Mouse (Mus musculus) forebrain, embryonic 12.5 days (tissue): ENCODE data around the gene Sprr1a. TPM values are rescaled to one million over a fixed set of nuclear protein-coding genes. Genes with fewer than 3 reads are reported as not detected.
"Not testable (repeated sequence)": the region's sequence is repeated elsewhere in the genome, so short reads cannot be mapped to it uniquely, and the experiment has no call there.

Experiments
- ATAC-seq: fragments of 200-750 bp; cut with Nextera tagmentation; 2 replicates; pipeline ENCODE4 v1.8.0; 2017; ENCODE audit warnings: moderate TSS enrichment; ENCODE audit not compliant: low FRiP score
- H3K27ac ChIP-seq: fragments of 300-500 bp; sonication (generic); 2 replicates; pipeline ENCODE4 v1.5.1; 2016; ENCODE audit warnings: mild to moderate bottlenecking
- H3K27me3 ChIP-seq: fragments of 300-500 bp; sonication (generic); 2 replicates; pipeline ENCODE4 v1.6.1; 2016; ENCODE audit warnings: mild to moderate bottlenecking
- H3K36me3 ChIP-seq: fragments of 300-500 bp; sonication (generic); replicated peaks from 2 replicates; pipeline ENCODE4 v1.6.1; 2016; ENCODE audit warnings: mild to moderate bottlenecking
- H3K4me1 ChIP-seq: fragments of 300-500 bp; sonication (generic); 2 replicates; pipeline ENCODE4 v1.6.1; 2016
- H3K4me2 ChIP-seq: fragments of 300-500 bp; sonication (generic); 2 replicates; pipeline ENCODE4 v1.6.1; 2016; ENCODE audit warnings: mild to moderate bottlenecking, moderate library complexity
- H3K4me3 ChIP-seq: fragments of 300-500 bp; sonication (generic); replicated peaks from 2 replicates; pipeline ENCODE4 v1.5.1; 2016; ENCODE audit warnings: mild to moderate bottlenecking
- H3K9ac ChIP-seq: fragments of 300-500 bp; sonication (generic); 2 replicates; pipeline ENCODE4 v1.6.1; 2016; ENCODE audit warnings: mild to moderate bottlenecking
- H3K9me3 ChIP-seq: fragments of 300-500 bp; sonication (generic); 2 replicates; pipeline ENCODE4 v1.6.1; 2016
- WGBS: fragments of 180-500 bp; shearing (Covaris S2); methylation state at CpG from one replicate; pipeline ENCODE4 v1.1.7; 2016; 5-methylcytosine and 5-hydroxymethylcytosine counted together
- polyA plus RNA-seq: library from polyadenylated mRNA; unstranded; fragments of >200 nt; fragmentation: Nextera tagmentation; extraction: Ambion mirVana; gene quantifications from 2 replicates; pipeline ENCODE4 v1.2.1, GENCODE M21; 2016

The Sprr1a gene
- polyA plus RNA-seq = not detected in 2 replicates

DNA sequence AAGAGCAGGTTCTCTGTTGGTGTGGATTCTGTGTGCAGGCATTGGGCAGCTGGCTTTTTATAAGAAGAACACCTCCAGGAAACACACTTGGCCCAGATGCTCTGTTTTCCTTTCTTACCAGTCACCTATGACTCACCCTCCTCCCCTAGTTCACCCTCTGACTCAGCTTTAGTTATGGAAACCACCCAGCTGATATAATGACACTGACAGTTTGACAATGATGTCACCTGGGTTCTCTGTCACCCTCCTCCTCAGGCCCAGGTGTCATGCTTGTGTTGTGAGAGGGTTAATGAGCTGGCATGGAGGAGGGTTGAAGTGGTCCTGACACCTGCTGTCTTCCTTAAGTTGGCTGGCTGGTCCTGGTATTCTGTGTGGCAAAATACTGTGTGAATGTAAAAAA lies at the start of gene Sprr1a:
Gene Sprr1a (minus strand): TSS at position 33 of the 400 bp plus-strand sequence.
- no peak for ATAC-seq
- no peak within 1 kb of the TSS for H3K27ac ChIP-seq
- H3K36me3 ChIP-seq = no peaks in the 10 kb centered on the region
- H3K4me3 ChIP-seq = no peak within 1 kb of the TSS
- H3K4me2 ChIP-seq = no peak within 1 kb of the TSS
- no peaks in the 10 kb centered on the region for H3K27me3 ChIP-seq
- H3K9ac ChIP-seq = no peak within 1 kb of the TSS
- H3K4me1 ChIP-seq = no peaks in the 10 kb centered on the region
- no peaks in the 10 kb centered on the region for H3K9me3 ChIP-seq

DNA sequence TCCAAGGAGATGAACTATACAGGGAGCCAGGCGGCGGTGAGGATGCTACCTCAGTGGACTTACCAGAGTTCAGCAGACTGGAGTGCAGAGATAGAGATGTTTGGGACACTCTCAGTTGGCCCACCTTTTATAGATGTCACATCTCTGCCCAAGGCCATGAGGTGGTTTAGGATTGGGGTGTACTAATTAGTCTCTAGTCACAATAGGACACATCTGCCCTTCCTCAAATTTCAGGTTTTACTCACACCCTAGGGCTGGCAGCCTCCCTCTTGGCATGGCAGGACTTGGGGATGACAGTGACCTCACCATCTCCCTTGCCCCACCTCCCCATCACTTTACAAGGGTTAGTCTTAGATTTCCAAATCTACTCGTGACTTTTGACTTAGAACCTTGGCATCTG lies 48.7 kb upstream of the Sprr1a start, which contains the start of gene 2310046K23Rik:
Gene 2310046K23Rik (minus strand): TSS at position 101 of the 400 bp plus-strand sequence.
- no peak for ATAC-seq
- no peak within 1 kb of the TSS for H3K27ac ChIP-seq
- no peak within 1 kb of the TSS for H3K4me3 ChIP-seq
- H3K9ac ChIP-seq = no peak within 1 kb of the TSS
- WGBS = 86% methylated on average over 3 of the region's 3 CpGs
- H3K4me1 ChIP-seq = no peaks in the 10 kb centered on the region
- no peaks in the 10 kb centered on the region for H3K9me3 ChIP-seq
- H3K27me3 ChIP-seq = no peaks in the 10 kb centered on the region
- no peak within 1 kb of the TSS for H3K4me2 ChIP-seq
- H3K36me3 ChIP-seq = no peaks in the 10 kb centered on the region

DNA sequence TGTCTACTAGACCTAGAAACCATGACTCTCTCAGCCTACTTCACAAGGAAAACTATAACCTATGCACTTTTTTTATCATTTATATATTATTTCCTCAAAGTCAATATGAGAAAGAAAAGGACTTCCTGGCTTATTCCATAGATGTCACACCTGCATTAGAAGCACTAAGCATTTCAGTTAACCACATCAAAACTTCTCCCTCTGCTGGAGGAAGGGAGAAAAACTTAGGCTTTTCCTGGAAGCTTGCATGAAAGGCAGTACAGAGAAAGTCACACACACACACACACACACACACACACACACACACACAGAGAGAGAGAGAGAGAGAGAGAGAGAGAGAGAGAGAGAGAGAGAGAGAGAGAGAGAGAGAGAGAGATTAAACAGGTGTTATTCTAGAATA lies 26.6 kb upstream of the Sprr1a start:
- no peak overlapping the region for H3K4me2 ChIP-seq
- H3K36me3 ChIP-seq = no peaks in the 10 kb centered on the region
- H3K27me3 ChIP-seq = no peaks in the 10 kb centered on the region
- no peak overlapping the region for H3K4me3 ChIP-seq
- no peak for ATAC-seq
- H3K4me1 ChIP-seq = no peaks in the 10 kb centered on the region
- no peak overlapping the region for H3K27ac ChIP-seq
- no peaks in the 10 kb centered on the region for H3K9me3 ChIP-seq
- H3K9ac ChIP-seq = no peak overlapping the region

DNA sequence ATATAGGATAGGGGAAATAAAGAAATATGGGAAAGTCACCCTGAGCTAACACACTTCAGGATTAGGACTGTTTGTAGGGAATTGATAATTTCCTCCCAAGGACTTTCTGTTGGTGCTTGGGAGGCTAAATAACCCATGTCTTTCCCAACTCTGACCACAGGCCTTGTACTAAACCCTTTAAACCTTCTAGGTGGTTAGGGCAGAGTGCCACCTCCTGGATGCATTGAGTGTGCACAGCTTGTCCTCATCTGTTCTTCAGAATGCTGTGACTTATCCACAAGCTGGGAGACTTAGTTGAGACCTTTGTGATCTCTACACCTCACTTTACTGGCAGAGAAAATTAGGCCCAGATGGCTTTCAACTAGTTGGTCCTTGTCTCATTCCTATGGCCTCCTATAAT lies 25.1 kb upstream of the Sprr1a start:
- no peak overlapping the region for H3K4me2 ChIP-seq
- H3K4me3 ChIP-seq = no peak overlapping the region
- no peaks in the 10 kb centered on the region for H3K9me3 ChIP-seq
- no peaks in the 10 kb centered on the region for H3K4me1 ChIP-seq
- no peaks in the 10 kb centered on the region for H3K27me3 ChIP-seq
- ATAC-seq = no peak
- no peak overlapping the region for H3K27ac ChIP-seq
- no peaks in the 10 kb centered on the region for H3K36me3 ChIP-seq
- H3K9ac ChIP-seq = no peak overlapping the region

DNA sequence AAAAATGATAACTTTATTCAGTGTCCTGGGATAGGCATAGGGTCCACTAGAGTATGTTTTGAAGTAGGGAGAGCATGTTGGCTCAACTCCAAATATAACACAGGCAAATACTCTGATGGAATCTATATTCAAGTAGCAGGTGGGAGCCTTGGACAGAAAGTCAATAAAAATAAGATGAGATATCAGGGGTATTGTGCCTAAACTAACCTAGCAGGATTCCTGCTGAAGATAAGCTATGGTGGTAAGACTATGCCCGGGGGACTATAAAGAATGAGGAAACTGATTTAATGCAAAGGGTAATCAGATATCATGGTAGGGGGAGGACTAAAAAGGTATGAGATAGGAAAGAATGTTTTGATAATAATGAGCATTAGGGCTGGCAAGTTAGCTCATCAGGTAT lies 22.5 kb upstream of the Sprr1a start:
- no peaks in the 10 kb centered on the region for H3K27me3 ChIP-seq

DNA sequence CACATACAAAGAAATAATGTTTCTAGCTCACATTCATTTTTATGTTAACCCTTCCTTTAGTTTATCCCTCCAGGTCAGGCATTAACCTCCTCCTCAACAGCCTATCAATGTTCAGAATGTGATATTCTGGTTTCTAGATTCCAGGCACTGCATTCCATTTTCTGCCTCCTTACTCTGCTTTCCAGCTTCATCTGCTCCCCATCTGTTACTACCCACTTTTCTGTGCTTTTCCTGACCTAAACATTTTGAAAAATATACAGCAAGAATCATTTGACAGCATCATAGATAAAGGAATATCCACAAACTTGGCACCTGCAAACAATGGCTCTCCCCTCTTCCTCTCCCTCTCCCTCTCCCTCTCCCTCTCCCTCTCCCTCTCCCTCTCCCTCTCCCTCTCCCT lies 17.8 kb upstream of the Sprr1a start:
- no peak overlapping the region for H3K4me2 ChIP-seq
- no peaks in the 10 kb centered on the region for H3K4me1 ChIP-seq
- H3K36me3 ChIP-seq = no peaks in the 10 kb centered on the region
- ATAC-seq = no peak
- H3K9me3 ChIP-seq = no peaks in the 10 kb centered on the region
- H3K27ac ChIP-seq = no peak overlapping the region
- H3K4me3 ChIP-seq = no peak overlapping the region
- no peak overlapping the region for H3K9ac ChIP-seq
- no peaks in the 10 kb centered on the region for H3K27me3 ChIP-seq

More for the DNA sequence above, 22.5 kb upstream of the Sprr1a start:
- Histone ChIP-seq H3K4me3 (no peak overlapping the region), H3K36me3 (no peaks in the 10 kb centered on the region), H3K9me3 (no peaks in the 10 kb centered on the region), H3K9ac (no peak overlapping the region), H3K4me2 (no peak overlapping the region), H3K4me1 (no peaks in the 10 kb centered on the region), H3K27ac (no peak overlapping the region)
- ATAC-seq = no peak
- 93% methylated on average over 1 of the region's 1 CpGs for WGBS

DNA sequence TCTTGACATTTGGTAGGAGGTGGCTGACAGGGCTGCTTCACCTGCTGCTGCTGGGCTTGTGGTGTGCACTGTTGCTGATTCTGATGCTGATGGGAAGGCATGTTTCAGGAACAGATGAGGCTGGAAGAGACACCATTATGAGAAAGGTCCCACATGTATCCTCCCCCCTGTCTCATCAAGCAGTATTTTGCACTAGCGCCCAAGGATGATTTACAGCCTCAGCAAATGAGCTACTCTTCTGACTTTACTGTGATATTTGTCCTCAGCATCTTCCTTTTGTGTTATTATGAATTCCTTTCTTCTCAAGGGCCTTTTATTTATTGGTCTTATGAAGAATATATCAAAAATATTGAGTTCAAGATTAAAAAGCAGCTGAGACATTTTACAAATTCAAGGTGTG lies 14.7 kb upstream of the Sprr1a start, which contains the start of gene Sprr4:
Gene Sprr4 (minus strand): TSS at position 101 of the 400 bp plus-strand sequence.
- H3K27ac ChIP-seq = no peak within 1 kb of the TSS
- WGBS = 93% methylated on average over 1 of the region's 1 CpGs
- ATAC-seq = no peak
- H3K4me3 ChIP-seq = no peak within 1 kb of the TSS
- no peaks in the 10 kb centered on the region for H3K27me3 ChIP-seq
- no peaks in the 10 kb centered on the region for H3K9me3 ChIP-seq
- no peak within 1 kb of the TSS for H3K4me2 ChIP-seq
- no peaks in the 10 kb centered on the region for H3K36me3 ChIP-seq
- H3K4me1 ChIP-seq = no peaks in the 10 kb centered on the region
- H3K9ac ChIP-seq = no peak within 1 kb of the TSS

DNA sequence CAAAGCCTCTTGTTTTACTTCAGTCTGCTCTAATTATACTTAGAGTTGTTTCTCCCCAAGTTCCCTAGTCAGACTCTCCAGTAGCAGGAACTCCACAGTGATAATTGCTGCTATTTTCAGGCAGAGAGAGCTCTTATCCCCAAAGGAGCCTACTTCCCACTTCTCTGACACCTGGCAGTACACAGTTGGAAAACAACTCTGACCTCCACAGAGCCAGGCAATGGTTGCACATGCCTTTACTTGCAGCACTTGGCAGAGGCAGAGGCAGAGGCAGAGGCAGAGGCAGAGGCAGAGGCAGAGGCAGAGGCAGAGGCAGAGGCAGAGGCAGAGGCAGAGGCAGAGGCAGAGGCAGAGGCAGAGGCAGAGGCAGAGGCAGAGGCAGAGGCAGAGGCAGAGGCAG lies 4.6 kb upstream of the Sprr1a start:
- ATAC-seq, H3K36me3 ChIP-seq, H3K4me2 ChIP-seq, H3K27me3 ChIP-seq, H3K27ac ChIP-seq, H3K9me3 ChIP-seq, H3K4me3 ChIP-seq, H3K4me1 ChIP-seq, H3K9ac ChIP-seq: not testable (repeated sequence)

DNA sequence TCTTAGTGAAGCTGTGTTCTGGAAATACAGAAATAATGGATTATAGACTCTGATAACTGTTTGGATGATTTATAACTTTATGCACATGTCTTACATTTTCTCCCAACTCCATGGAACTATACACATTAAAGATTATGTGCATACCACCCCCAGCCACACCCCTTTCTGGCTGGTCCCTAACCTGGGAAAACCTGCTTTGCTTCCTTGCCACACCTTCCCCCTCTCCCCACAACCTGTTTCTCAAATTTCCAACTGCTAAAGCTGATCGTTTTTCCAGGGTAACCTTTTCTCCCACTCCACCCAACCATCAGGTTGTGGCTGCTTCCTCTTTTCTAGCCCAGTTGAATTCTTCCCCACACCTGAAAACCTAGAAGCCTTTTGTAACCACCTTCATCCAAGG lies 612 bp upstream of the Sprr1a start:
- WGBS = 76% methylated on average over 1 of the region's 1 CpGs
- Histone ChIP-seq H3K9me3 (no peaks in the 10 kb centered on the region), H3K36me3 (no peaks in the 10 kb centered on the region), H3K4me1 (no peaks in the 10 kb centered on the region), H3K27me3 (no peaks in the 10 kb centered on the region), H3K9ac (no peak overlapping the region), H3K27ac (no peak overlapping the region), H3K4me3 (no peak overlapping the region), H3K4me2 (no peak overlapping the region)
- ATAC-seq = no peak

DNA sequence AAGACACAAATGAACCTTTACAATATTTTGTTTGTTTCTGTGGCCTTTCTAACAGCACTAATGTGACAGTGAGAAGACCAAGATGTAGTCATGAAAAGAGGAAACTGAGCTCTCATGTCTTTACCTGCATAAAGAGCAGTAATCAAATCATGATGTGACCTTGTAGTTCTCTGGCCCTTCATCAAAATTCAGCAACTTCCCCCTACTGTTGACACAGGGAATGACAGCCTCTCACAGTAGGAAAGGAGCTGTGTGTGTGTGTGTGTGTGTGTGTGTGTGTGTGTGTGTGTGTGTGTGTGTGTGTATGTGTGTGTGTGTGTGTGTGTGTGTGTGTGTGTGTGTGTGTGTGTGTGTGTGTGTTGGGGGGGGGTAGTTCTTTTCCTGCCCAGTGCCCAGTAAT lies 4.4 kb downstream of the Sprr1a start:
- H3K36me3 ChIP-seq, H3K27ac ChIP-seq, H3K9ac ChIP-seq, ATAC-seq, H3K27me3 ChIP-seq, H3K9me3 ChIP-seq, H3K4me1 ChIP-seq, H3K4me3 ChIP-seq, H3K4me2 ChIP-seq: not testable (repeated sequence)

DNA sequence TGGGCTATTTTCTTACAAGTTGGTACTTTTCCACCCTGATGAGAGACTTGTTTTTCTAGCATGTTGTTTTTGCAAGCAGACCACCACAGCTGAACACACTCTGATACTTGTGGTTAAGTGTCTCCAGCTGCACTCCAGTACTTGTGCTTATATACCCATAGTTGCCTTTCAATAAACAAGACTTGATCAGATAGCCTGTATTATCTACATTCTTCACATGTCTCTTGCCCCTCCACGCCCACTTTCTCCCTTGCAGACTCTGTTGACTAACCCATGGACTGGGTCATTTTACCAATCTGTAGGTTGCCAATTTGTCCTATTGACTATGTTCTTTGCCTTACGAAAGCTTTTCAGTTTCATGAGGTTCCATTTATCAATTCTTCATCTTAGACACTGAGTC lies 15.6 kb downstream of the Sprr1a start:
- H3K4me2 ChIP-seq = no peak overlapping the region
- no peak overlapping the region for H3K9ac ChIP-seq
- no peak overlapping the region for H3K4me3 ChIP-seq
- no peak for ATAC-seq
- 86% methylated on average over 2 of the region's 2 CpGs for WGBS
- no peak overlapping the region for H3K27ac ChIP-seq
- H3K36me3 ChIP-seq = no peaks in the 10 kb centered on the region
- H3K4me1 ChIP-seq = no peaks in the 10 kb centered on the region; the same call in 1 of the 2 replicates
- H3K27me3 ChIP-seq = no peaks in the 10 kb centered on the region
- H3K9me3 ChIP-seq = no peaks in the 10 kb centered on the region

DNA sequence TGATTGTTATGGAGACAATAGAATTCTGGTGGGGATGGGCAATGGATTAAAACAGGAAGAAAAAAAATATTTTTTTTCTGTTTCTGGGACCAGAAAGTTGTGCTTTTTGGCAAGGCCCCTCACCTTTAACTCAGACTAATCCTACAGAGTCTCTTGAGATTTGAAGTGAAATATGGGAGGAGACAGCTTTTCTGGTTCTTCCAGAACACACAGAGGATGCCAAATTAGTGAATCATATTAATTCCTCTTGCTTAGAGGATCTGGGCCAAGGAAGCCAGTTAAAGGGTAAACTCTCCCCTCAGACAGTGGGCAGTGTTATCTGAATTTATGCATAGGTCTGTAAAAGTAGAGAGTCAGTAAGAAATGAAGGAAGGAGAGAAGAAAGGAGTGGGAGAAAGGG lies 18.3 kb downstream of the Sprr1a start:
- Histone ChIP-seq H3K4me1 (no peaks in the 10 kb centered on the region; the same call in 1 of the 2 replicates), H3K9ac (no peak overlapping the region), H3K27me3 (no peaks in the 10 kb centered on the region), H3K27ac (no peak overlapping the region), H3K9me3 (no peaks in the 10 kb centered on the region), H3K4me3 (no peak overlapping the region), H3K4me2 (no peak overlapping the region), H3K36me3 (no peaks in the 10 kb centered on the region)
- ATAC-seq = no peak

DNA sequence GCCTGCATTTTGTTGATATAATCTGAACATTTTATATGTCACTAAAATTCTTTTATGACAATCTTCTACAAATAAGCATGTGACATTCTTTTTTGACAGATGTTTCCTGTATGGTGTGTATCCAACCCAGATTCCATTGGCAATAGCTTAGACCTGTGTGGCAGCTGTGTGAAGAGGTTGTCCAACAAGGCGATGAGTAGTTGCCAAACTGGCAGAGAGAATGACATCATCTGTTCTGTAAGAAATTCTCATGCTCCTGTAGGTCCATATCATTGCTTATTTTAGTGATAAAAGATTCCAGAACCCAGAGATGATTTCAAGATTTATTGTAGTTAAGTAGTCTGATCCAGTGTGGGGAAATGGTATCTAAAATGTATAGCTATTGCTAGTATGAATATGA lies 19.1 kb downstream of the Sprr1a start:
- H3K9ac ChIP-seq = no peak overlapping the region
- H3K4me2 ChIP-seq = no peak overlapping the region
- no peak overlapping the region for H3K27ac ChIP-seq
- WGBS = 88% methylated on average over 1 of the region's 1 CpGs
- no peaks in the 10 kb centered on the region for H3K36me3 ChIP-seq
- H3K27me3 ChIP-seq = no peaks in the 10 kb centered on the region
- no peaks in the 10 kb centered on the region; the same call in 1 of the 2 replicates for H3K4me1 ChIP-seq
- no peak overlapping the region for H3K4me3 ChIP-seq
- no peaks in the 10 kb centered on the region for H3K9me3 ChIP-seq
- no peak for ATAC-seq

DNA sequence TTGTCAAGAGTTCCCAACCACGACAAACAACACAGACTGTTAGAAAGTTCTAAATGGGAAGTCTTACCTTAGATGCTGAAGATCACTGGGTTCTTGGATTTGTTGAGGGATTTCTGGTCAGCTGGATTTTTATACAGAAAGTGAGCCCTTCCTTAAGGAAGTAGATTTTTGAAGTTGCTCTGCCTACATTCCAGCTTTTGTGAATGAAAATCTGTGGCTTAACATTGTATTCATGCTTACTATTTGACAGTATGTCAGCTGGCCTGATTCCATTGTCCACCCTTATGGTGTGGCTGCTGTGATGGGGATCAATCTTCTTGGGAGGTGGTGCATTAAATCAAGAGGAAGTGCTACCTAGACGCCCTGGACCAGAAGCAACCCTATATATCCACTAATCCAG lies 27.1 kb downstream of the Sprr1a start, which contains the start of gene Sprr3:
Gene Sprr3 (minus strand): TSS at position 101 of the 400 bp plus-strand sequence.
- Histone ChIP-seq H3K4me3 (no peak within 1 kb of the TSS), H3K27ac (no peak within 1 kb of the TSS), H3K9ac (no peak within 1 kb of the TSS), H3K9me3 (no peaks in the 10 kb centered on the region), H3K4me1 (no peaks in the 10 kb centered on the region), H3K36me3 (no peaks in the 10 kb centered on the region), H3K27me3 (no peaks in the 10 kb centered on the region), H3K4me2 (no peak within 1 kb of the TSS)
- ATAC-seq = no peak
- WGBS = 68% methylated on average over 2 of the region's 2 CpGs
